Mouse (Mus musculus) brain, embryonic 14.5 days (tissue): ENCODE measurements around the gene Trim80.

Source experiments
- CTCF ChIP-seq: fragments of 200-500 bp; IDR thresholded peaks from 2 replicates; pipeline ENCODE4 v1.5.1; 2012; ENCODE audit warnings: inconsistent platforms, mild to moderate bottlenecking, moderate library complexity, borderline replicate concordance; ENCODE audit not compliant: insufficient read depth, insufficient read length; ENCODE audit errors: extremely low read depth
- POLR2A ChIP-seq: fragments of 200-500 bp; IDR thresholded peaks from 2 replicates; pipeline ENCODE4 v1.6.1; 2012; ENCODE audit warnings: mild to moderate bottlenecking, inconsistent platforms, borderline replicate concordance; ENCODE audit not compliant: poor library complexity, insufficient read depth, insufficient read length, severe bottlenecking; ENCODE audit errors: extremely low read depth

DNA sequence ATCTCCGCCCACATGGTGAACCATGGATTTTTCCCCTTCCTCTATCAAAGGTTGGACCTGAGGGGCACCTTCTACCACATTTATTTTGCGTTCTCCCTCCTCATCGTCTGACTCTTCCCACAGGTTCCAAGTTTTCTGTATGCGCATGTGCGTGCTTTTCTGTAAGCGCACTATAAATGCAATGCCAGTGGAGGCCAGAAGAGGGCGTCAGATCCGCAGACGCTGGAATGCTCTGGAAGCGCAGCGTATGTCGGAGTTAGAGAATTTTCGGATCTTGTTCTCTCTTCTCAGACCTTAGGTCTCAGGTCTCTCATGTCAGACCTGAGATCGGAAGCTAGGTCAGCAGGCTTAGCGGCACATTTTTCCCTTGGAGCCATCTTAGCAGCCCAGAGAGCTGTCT lies 15.3 kb downstream of the Trim80 start:
- TF ChIP-seq CTCF, result 0 out of 2 replicates have a peak, but pooled peaks have one; percentile 12
- TF ChIP-seq POLR2A, result no peak
